Comparison of ENCODE assay signal across 8 mouse cellular contexts in genomic region chr1:131492360-131492759, GRCm38 (mm10). TPM values are rescaled to one million over a fixed set of nuclear protein-coding genes. Genes with fewer than 3 reads are reported as not detected.
DNase-seq lines count a peak whose midpoint lies in the region; ATAC-seq lines count a peak whose summit lies in the region.

No protein-coding gene starts in this region.

- H3K4me1 ChIP-seq in heart, embryonic 13.5 days = peaks cover 68% of the 10 kb centered on the region
- peaks cover 9% of the 10 kb centered on the region for H3K4me1 ChIP-seq in forebrain, embryonic 16.5 days (replicated peaks; ENCODE audit: control insufficient read depth, insufficient read depth, low read length)

- no peaks in the 10 kb centered on the region for H3K36me3 ChIP-seq in heart, embryonic 13.5 days
- no peaks in the 10 kb centered on the region for H3K36me3 ChIP-seq in forebrain, embryonic 16.5 days (ENCODE audit: control insufficient read depth, insufficient read depth)

- no peak overlapping the region for H3K27ac ChIP-seq in heart, embryonic 13.5 days (replicated peaks)
- peak overlapping the region; percentile 5 for H3K27ac ChIP-seq in forebrain, embryonic 16.5 days (ENCODE audit: low read length)

- peak overlapping the region; percentile 33; the same call in 1 of the 2 replicates for H3K9ac ChIP-seq in heart, embryonic 13.5 days
- no peak overlapping the region for H3K9ac ChIP-seq in forebrain, embryonic 16.5 days (replicated peaks; ENCODE audit: low read depth, low read length)

- no peak for DNase-seq in heart, postnatal 36 days
- peak; percentile 41 to 50 for DNase-seq in spleen, postnatal 36 days (ENCODE audit: low spot score in 2 of 2)
- no peak for DNase-seq in spleen, postnatal 4 days (ENCODE audit: low spot score in 2 of 2)
- DNase-seq in kidney, adult 9 months = no peak
- no peak for DNase-seq in adrenal gland, postnatal 14 days
- DNase-seq in gastrocnemius, postnatal 4 days (ENCODE audit: low spot score in 2 of 2) = no peak

- H3K27me3 ChIP-seq in heart, embryonic 13.5 days (replicated peaks) = no peaks in the 10 kb centered on the region
- no peaks in the 10 kb centered on the region for H3K27me3 ChIP-seq in forebrain, embryonic 16.5 days (replicated peaks; ENCODE audit: control insufficient read depth, insufficient read depth, low read length)

- intact Hi-C loops in heart, postnatal 36 days (cut with DNase I) = no loop called here

- ATAC-seq in heart, embryonic 13.5 days (ENCODE audit: extremely low read depth, insufficient number of reproducible peaks, low FRiP score, low TSS enrichment) = no peak
- peak; percentile 36 for ATAC-seq in forebrain, embryonic 16.5 days

- no peak overlapping the region for H3K4me3 ChIP-seq in heart, embryonic 13.5 days
- H3K4me3 ChIP-seq in forebrain, embryonic 16.5 days (replicated peaks; ENCODE audit: low read length) = no peak overlapping the region

- H3K9me3 ChIP-seq in heart, embryonic 13.5 days = no peaks in the 10 kb centered on the region
- H3K9me3 ChIP-seq in forebrain, embryonic 16.5 days (ENCODE audit: control insufficient read depth, low read length) = no peaks in the 10 kb centered on the region

- H3K4me2 ChIP-seq in heart, embryonic 13.5 days = no peak overlapping the region
- H3K4me2 ChIP-seq in forebrain, embryonic 16.5 days (ENCODE audit: low read length) = no peak overlapping the region

- 34% methylated on average over 2 of the region's 2 CpGs for WGBS in heart, embryonic 13.5 days
- WGBS in forebrain, embryonic 16.5 days = 45% methylated on average over 2 of the region's 2 CpGs

RNA-seq across cellular contexts. Expression of gene Srgap2, which starts 34.8 kb away (rescaled TPM):
- 13.2 and 15.8 TPM in 2 replicates for polyA plus RNA-seq in heart, embryonic 13.5 days (2015; fragmentation: Nextera tagmentation; extraction: Ambion mirVana)
- 10 to 100 TPM; 21.1 to 24.1 TPM for total RNA-seq in heart, postnatal 36 days (2021)
- polyA plus RNA-seq in forebrain, embryonic 16.5 days (2015; fragmentation: Nextera tagmentation; extraction: Ambion mirVana) = 29.2 and 35.1 TPM in 2 replicates
- 29.0 and 31.9 TPM in 2 replicates for total RNA-seq in adrenal gland, postnatal 14 days (2021)
- 10 to 100 TPM; 66.3 to 67.7 TPM for total RNA-seq in gastrocnemius, postnatal 4 days (2021)

RNA-seq across cellular contexts. Expression of gene Fam72a, which starts 35.3 kb away (rescaled TPM):
- polyA plus RNA-seq in heart, embryonic 13.5 days (2015; fragmentation: Nextera tagmentation; extraction: Ambion mirVana) = 2.4 and 3.1 TPM in 2 replicates
- total RNA-seq in heart, postnatal 36 days (2021) = under 1 TPM; 0.81 to 1.00 TPM
- 1.7 and 3.0 TPM in 2 replicates for polyA plus RNA-seq in forebrain, embryonic 16.5 days (2015; fragmentation: Nextera tagmentation; extraction: Ambion mirVana)
- 1.2 and 1.3 TPM in 2 replicates for total RNA-seq in adrenal gland, postnatal 14 days (2021)
- 1 to 10 TPM; 1.7 to 2.0 TPM for total RNA-seq in gastrocnemius, postnatal 4 days (2021)

Comparison
In these comparisons a context has a peak if more than half of its experiments do, and no peak if none do; other contexts are left out.
1. DNase-seq: peak in spleen, postnatal 36 days (2 of 2); none in heart, postnatal 36 days (0 of 2), spleen, postnatal 4 days (0 of 2), kidney, adult 9 months (single experiment), adrenal gland, postnatal 14 days (single experiment) and gastrocnemius, postnatal 4 days (0 of 2).